Mouse (Mus musculus) kidney, postnatal 14 days (tissue): Measurements from ENCODE around the gene 9230104L09Rik.

ENCODE experiments used
- DNase-seq: peaks from one replicate; pipeline ENCODE4 v3.0.0; 2022; ENCODE audit warnings: mixed read lengths

The 9230104L09Rik gene

DNA sequence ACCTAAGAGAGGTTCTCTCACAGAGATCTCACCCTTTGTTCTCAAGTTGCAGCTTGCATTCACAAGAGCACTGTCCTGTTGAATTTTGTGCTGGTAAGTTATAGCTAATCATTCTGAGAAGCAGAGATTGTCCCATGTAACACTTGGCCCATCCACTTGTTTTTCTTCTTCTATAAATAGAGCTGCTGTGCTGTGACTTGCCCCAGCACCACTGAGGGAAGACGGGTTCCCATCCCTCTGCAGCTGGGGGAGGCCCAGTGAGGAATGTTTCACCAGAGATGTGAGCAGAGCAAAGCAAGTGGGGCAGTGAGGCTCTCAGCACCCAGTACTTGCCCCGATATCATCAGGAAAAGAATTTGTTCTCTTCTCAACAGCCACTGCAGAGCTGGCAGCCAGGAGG is at the start of gene 9230104L09Rik:
Gene 9230104L09Rik, minus strand, starts transcription at position 73 of the 400 bp plus-strand sequence.
- DNase-seq, result no peak

DNA sequence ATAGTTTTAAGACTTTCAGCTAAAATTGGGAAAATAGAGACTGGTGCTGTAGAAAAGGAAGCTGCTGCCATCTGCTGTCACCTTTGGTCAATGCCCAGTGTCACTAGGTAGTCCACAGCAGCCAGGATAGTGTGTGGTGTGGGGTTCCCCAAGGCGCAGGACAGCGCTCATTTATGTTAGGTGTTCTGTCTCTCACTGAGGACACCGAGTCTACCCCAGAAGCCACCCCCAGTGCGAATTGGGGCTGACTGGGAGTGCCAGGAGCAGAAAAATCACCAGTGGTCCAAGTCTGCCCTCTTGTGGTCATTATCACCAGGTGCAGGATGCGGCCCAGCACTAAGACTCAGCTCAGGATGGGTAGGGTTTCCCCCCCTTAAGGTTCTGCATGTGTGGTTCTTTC is 37.4 kb upstream of the 9230104L09Rik start:
- peak; percentile 56 for DNase-seq

- DNase-seq, result no peak
Observed at GRCm38 (mm10) chr2:148900305-148900704, 35.5 kb upstream of the 9230104L09Rik start.

DNA sequence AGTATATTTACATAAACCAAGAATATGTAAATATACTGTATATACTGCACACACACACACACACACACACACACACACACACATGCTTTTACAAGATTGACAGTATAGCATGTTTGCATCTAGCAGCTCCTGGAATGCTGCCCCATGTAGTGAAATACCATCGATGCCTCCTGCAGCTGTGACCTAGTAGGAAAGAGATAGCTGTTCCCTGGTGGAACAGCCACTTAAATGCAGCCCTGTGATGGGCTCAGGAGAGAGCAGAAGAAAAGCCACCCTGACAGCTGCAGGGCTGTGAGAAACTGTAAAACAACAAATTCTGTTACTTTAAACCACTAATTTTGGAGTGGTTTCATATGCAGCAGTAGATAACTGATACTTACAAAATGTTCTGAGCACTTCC is 31.4 kb upstream of the 9230104L09Rik start:
- DNase-seq, result no peak

GRCm38 (mm10) chr2:148893107-148893506 is 28.3 kb upstream of the 9230104L09Rik start:
- DNase-seq, result no peak

DNA sequence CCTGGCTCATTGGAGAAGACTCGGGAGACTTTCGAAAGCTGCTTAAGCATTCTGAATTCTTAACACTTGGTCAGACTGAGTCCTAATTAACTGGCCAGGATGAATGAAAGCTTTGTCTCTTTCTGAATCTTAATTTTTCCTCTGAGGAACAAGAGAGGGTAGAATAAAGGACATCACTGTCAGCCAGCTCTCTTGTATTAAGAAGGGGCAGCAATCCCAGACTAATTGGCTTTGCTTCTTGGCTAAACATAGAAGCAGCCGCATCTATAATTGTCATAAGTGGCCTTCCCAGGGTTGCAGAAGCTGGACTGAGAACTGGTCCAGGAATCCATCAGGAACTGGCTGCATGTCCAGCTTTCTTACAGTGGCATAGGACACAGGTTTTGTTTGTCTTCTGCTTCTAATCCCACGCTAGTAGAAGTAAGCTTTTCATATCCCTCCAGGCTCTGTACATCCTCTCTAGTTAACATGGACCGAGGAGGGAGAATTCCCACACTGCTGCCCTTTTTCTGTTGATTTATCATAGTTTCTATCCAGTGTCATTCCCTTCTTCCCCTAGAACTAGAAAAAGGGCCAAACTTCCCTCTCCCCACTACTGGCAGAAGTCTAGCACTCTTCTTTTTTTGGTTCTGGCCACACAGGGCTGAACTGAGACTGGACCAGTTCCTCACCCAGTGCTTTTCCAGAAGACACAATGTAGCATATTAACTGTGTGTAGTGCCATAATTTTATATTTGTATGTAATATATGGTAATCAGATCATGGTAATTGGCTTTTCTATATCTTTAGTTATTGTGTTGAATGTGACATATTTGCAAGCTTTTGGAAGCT is 25.4 kb upstream of the 9230104L09Rik start:
- no peak for DNase-seq

DNA sequence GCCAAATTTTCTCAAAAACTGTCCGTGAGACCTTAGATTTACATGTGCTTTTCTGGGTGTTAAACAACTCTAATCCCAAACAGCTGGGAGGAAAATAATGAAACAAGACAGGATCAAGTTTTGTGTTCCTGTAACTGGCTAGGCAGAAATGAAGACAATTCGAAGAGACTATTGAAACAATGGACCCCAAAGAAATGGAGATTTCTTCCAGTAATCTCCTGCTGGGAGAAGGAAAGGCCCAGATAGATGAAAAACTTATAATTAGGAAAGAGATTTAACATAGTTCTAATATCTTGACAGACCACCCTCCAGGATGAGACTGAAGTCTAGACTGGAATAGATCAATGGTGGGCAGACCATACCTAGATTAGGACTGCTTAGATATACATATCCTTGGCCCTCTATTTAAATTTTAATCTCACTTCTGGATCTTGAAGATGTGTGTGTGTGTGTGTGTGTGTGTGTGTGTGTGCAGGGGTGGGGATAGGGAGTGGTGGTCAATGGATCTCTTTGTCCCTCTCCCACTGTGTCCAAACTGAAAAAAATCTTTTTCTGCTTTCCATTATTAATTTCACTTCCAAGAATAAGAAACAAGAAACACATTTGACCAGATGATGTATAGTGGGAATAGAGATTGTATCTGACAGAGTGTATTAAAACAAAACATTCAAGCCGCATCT is 24.6 kb upstream of the 9230104L09Rik start:
- no peak for DNase-seq

- no peak for DNase-seq
Observed at GRCm38 (mm10) chr2:148888872-148889271, 24.0 kb upstream of the 9230104L09Rik start.

- DNase-seq, result no peak
Observed at GRCm38 (mm10) chr2:148884738-148885137, 19.9 kb upstream of the 9230104L09Rik start.

- peak; percentile 37 for DNase-seq
Observed at GRCm38 (mm10) chr2:148879199-148879598, 14.4 kb upstream of the 9230104L09Rik start.

- no peak for DNase-seq
Observed at GRCm38 (mm10) chr2:148878641-148879130, 13.8 kb upstream of the 9230104L09Rik start.

DNA sequence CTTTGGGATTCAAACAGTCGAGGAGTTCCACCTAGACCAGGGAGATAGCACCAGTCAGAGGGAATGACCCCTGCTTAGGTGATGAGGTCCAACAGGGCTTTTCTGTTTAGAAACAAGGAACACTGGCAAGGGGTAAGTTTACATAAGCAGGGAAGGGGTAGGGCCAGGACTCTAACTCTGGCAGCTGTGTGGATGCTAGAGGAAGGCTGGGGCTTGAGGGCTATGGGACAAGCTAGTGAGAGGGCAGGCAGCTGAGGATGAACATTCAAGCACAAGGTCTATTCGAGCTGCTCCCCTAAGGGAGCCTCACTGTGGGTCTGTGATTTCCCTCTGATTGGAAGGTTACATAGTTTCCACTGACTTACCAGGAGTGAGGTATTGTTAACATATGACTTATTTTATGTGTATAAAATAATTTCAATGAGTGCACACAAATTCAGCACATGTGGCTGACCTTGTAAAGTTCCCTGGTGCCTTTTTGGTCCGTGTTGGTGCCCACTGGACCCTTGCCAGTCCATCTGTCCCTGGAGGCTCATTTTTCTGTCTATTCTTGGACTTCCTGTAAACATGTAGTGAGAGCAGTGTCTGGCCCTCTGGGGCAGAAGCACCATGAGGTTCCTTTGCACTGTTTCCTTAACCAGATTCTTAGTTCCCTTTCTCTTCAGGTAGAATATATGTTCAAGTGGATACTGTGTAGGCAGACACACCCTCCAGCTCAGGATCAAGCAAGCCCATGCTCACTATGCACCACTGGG is 12.4 kb upstream of the 9230104L09Rik start:
- peak; percentile 50 for DNase-seq

DNA sequence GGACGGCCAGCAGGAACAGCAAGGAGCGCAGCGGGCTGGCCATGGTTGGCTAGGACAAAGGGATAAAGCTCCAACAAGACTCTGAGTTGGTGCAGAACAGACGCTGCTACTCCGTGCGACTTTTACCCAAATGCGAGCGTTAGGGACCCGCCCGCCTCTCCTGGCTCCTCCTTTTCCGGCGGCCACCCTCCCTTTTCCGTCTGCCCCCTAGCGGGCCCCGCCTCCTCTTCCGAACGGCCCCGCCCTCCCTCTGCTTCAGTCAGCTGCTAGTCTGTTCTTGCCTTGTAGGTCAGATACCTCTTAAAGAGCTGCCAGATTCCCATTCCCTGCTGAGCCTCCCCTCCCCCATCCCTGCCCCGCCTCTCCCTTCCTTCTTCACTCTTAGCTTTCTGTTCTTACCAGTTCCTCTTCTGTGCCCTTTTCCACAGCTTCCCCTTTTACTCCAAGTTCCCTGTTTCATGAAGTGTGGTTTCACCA is 10.5 kb upstream of the 9230104L09Rik start, which contains the start of gene Cst3:
Gene Cst3, minus strand, starts transcription at position 358 of the 477 bp plus-strand sequence.
- peak; percentile 96 for DNase-seq

DNA sequence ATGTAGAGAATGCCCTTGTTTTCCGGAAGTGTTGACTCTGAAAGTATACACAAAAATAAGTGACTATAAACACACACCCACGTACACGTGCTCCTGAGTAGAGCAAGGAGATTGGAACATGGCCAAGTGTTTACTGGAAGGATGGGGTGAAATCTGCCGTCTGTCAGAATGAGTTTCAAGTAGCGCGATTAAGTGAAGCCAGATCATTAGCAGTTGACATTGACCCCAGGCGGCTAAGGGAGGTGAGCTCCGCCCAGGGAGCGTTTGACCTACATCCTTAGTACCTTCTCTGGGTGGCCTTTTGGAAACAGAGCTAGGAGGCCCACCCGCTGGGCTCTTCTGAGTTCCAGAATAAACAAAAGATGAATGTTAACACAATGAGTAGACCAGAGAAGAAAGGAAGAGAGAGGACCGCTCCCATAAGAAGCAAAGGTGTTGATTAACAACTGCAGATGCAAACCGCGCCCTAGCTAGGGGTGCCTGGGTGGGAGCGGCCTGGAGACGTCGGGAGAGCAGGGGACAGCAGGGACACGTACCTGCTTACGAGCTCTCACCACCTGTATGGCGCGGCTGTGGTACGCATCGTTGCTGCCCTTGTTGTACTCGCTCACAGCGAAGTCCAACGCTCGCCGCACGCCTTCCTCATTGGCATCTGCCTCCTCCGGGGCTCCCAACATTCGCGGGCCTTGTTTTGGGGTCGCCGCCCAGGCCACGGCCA is 9.9 kb upstream of the 9230104L09Rik start:
- DNase-seq, result peak; percentile 35

- DNase-seq, result no peak
Observed at GRCm38 (mm10) chr2:148874224-148874616, 9.4 kb upstream of the 9230104L09Rik start.

GRCm38 (mm10) chr2:148872860-148873259 is 8.0 kb upstream of the 9230104L09Rik start:
- no peak for DNase-seq

- DNase-seq, result no peak
Observed at GRCm38 (mm10) chr2:148870526-148870925, 5.7 kb upstream of the 9230104L09Rik start.

- DNase-seq, result no peak
Observed at GRCm38 (mm10) chr2:148868959-148869358, 4.1 kb upstream of the 9230104L09Rik start.

DNA sequence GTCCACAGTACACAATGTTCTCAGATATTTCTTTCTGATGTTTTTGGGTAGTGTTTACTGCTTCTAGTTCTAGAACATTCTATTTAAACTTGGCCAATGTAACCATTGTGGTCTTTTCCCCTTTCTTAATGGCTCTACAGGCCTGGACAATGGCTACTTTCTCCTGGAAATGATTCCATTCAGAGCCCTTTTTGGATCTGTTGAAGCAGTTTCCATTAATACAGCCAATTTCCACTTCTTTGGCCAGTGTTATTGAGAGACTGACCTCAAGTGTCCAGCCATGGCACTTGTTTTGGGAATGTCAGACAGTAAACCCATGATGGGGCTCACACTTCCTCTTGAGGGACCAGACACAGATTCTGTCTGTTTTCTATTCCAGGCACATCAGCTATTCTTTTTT is 3.1 kb downstream of the 9230104L09Rik start:
- no peak for DNase-seq

DNA sequence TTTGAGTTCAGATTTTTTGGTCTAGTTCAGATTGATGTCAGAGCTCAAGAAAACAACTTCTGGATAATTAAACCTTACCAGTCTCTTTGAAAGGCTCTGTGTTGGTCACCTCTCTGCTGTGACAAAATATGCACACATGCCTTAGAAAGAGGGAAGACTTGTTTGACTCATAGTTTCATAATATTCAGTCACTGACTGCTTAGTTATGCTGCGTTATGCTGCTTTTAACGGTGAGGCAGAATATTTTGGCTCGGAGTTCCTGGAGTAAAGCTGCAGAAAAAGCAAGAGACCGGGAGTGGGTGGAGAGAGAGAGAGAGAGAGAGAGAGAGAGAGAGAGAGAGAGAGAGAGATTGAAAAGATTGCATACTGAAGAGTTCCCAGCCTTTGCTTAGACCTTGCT is 3.8 kb downstream of the 9230104L09Rik start:
- DNase-seq, result no peak

DNA sequence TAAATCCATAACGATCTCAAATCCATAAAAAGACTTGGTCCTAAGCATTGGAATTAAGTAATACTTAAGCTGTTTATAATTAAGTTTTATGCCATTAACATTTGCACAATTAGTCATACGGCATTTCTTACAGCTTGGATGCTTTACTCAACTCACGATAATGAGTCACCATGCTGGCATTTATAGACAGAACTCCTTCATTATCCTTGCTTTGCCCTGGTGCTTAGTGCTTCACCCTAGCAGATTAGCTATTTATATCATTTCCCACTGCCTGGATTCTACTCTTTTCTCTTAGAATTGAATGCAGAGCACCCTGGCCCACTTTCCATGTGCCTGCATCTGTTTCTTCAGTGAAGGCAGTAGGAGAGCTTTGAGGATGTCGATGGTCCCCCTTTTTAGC is 7.3 kb downstream of the 9230104L09Rik start:
- DNase-seq, result no peak
